Mouse (Mus musculus) bone marrow, adult 2 months (tissue): Measurements from ENCODE around the gene Dusp13.

Experiments
- CTCF ChIP-seq: fragments of 200-500 bp; IDR thresholded peaks from 2 replicates; pipeline ENCODE4 v1.5.1; 2011; ENCODE audit warnings: low read length, control low read depth; ENCODE audit not compliant: control insufficient read depth, insufficient read depth
- POLR2A ChIP-seq: fragments of 200-500 bp; IDR thresholded peaks from 2 replicates; pipeline ENCODE4 v1.6.1; 2011; ENCODE audit warnings: low read depth, mild to moderate bottlenecking, control low read depth, low read length, borderline replicate concordance; ENCODE audit not compliant: control insufficient read depth

- TF ChIP-seq CTCF, result no peak
- TF ChIP-seq POLR2A, result no peak
These were observed 21.8 kb downstream of the Dusp13 start for GRCm38 (mm10) chr14:21729031-21729732.
